Mouse (Mus musculus) thymus, postnatal 10 days (tissue): ENCODE measurements around the gene Adra1d.

Experiments
- DNase-seq, 2 experiments: peaks; one replicate each; pipeline ENCODE4 v3.0.0; 2021; ENCODE audit warnings: low spot score in 2 of 2

Adra1d gene

GRCm38 (mm10) chr2:131561891-131562585, at the start of gene Adra1d:
Gene Adra1d (minus strand): TSS chr2:131562283.
- no peak for DNase-seq

- no peak for DNase-seq
Measured at GRCm38 (mm10) chr2:131601881-131602280, 39.8 kb upstream of the Adra1d start.

GRCm38 (mm10) chr2:131594871-131595270, 32.8 kb upstream of the Adra1d start:
- DNase-seq, result no peak

- no peak for DNase-seq
Measured at GRCm38 (mm10) chr2:131587521-131587920, 25.4 kb upstream of the Adra1d start.

GRCm38 (mm10) chr2:131581506-131581905, 19.4 kb upstream of the Adra1d start:
- no peak for DNase-seq

GRCm38 (mm10) chr2:131562586-131563122, 571 bp upstream of the Adra1d start:
- no peak for DNase-seq

- DNase-seq, result no peak
Measured at GRCm38 (mm10) chr2:131561344-131561870, 676 bp downstream of the Adra1d start.

GRCm38 (mm10) chr2:131560205-131560919, 1.7 kb downstream of the Adra1d start:
- DNase-seq, result no peak

- no peak for DNase-seq
Measured at GRCm38 (mm10) chr2:131557896-131558295, 4.2 kb downstream of the Adra1d start.

- DNase-seq, result no peak
Measured at GRCm38 (mm10) chr2:131552736-131553400, 9.2 kb downstream of the Adra1d start.

- no peak for DNase-seq
Measured at GRCm38 (mm10) chr2:131551701-131552620, 10.1 kb downstream of the Adra1d start.

- DNase-seq, result no peak
Measured at GRCm38 (mm10) chr2:131550906-131551305, 11.2 kb downstream of the Adra1d start.

- no peak for DNase-seq
Measured at GRCm38 (mm10) chr2:131550474-131550873, 11.6 kb downstream of the Adra1d start.

GRCm38 (mm10) chr2:131549090-131549489, 13.0 kb downstream of the Adra1d start:
- no peak for DNase-seq

- DNase-seq, result no peak
Measured at GRCm38 (mm10) chr2:131548330-131548729, 13.8 kb downstream of the Adra1d start.

GRCm38 (mm10) chr2:131546745-131547408, 15.2 kb downstream of the Adra1d start:
- no peak for DNase-seq

GRCm38 (mm10) chr2:131546308-131546700, 15.8 kb downstream of the Adra1d start:
- DNase-seq, result no peak

GRCm38 (mm10) chr2:131545386-131546307, 16.4 kb downstream of the Adra1d start:
- DNase-seq, result peak in 1 of 2 experiments; percentile 51

- no peak for DNase-seq
Measured at GRCm38 (mm10) chr2:131542531-131542930, 19.6 kb downstream of the Adra1d start.
